Mouse (Mus musculus): ENCODE results near the gene Ldlrap1.

The Ldlrap1 gene

DNA sequence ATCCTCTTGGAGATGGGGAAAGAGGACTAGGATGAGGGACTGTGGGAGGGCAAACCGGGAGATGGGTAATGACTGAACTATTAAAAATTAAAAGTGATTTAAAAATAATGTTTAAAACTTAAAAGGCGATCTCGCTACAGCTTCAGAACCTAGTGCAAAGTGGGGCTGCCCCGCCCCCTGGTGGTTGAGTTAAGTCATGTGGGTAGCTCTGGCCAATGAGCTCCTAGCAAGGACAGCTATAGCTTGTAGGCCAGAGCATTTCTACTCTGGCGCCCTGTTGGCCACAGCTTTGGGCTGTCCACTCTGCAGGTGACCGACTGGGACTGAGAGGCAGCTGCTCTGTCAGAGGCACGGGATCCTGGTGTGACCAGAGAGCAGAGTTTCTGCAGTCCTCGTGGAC lies 53.9 kb downstream of the Ldlrap1 start:
- peak; percentile 76 to 86 for DNase-seq (ENCODE audit: low spot score in 2 of 2)

DNA sequence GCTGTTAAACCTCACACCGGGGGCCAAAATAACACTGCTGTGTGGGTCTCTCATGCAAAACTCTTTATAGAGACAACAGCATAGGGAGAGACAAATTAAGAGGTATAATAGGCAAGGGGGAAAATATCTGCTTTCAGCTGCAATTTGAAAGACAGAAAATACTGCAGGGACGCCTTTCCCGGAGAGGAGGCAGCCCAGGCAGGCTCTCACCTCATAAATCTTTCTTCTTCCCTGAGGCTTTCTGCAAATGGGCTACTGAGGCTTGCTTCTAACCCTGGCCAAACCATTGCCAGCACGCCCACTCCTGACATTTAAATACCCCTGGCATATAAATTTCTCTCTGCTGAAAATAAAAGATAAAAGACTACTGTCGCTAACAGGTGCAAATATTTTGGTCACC lies 62.5 kb downstream of the Ldlrap1 start:
- no peak for DNase-seq (ENCODE audit: low spot score in 2 of 2)

- DNase-seq (ENCODE audit: low spot score in 2 of 2): no peak
Measured at GRCm38 (mm10) chr4:134704590-134704989, 63.2 kb downstream of the Ldlrap1 start.

GRCm38 (mm10) chr4:134703835-134704546 lies 63.8 kb downstream of the Ldlrap1 start, which contains the start of gene Man1c1:
Gene Man1c1 (minus strand): TSS chr4:134704290.
- peak; percentile 99 for DNase-seq (ENCODE audit: low spot score in 2 of 2)

DNA sequence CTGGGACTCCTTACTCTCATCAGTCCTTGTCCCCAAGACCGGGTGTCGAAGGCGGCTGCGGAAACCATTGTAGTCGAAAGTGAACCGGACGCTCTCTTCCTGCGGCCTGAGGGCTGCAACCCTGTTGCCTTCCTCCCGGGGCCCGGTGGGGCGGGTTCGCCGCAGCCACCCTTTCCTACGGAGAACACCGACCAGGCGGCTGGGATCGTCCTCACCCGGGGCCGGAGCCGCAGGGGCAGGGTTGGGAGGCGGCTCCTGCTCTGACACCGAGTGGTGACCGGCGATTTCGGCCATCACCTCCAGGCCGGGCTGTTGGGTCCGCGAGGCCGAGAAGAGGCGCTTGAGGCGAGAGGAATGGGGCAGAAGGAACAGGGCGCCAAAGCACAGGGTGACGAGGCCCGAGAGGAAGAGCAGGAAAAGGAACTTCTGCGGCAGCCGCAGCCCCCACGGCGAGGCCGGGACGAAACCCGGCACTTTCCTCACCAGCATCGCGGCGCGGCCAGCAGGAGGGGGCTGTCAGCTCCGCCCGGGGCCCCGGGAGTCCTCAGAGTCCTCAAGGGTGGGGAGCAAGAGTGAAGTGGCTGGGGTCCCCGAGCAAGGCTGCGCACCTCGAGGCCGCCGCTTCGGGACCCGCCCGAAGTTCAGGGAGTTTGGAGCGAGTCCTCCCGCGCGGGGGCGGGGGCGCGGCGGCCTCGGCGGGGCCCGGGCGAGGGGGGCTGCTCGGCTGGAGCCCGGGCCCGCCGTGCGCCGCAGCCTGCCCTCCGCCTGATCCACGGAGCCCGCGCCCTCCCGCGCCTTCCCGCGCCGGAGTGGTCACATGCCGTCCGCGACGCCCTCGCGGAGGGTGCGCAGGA lies 64.6 kb downstream of the Ldlrap1 start:
- DNase-seq (ENCODE audit: low spot score in 2 of 2): peak in 1 of 2 experiments; percentile 44

GRCm38 (mm10) chr4:134701934-134702333 lies 65.9 kb downstream of the Ldlrap1 start:
- peak; percentile 60 to 73 for DNase-seq (ENCODE audit: low spot score in 2 of 2)

DNA sequence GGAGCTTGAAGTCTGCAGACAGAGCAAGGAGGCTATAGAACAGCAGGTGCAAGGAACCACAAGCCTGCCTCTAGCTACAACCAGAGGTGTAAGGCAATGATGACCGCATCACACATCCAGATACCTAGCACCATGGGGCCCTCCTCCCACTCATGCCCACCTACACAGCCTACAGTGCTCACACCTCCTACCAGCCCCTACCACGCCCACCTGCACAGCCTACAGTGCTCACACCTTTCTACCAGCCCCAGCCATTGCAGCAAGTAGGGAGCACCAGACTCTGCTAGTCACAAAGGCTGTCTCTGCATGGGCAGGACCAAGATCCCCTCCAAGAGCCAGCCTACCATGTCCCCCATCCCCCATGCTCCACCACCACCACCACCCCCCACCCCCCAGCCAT lies 66.9 kb downstream of the Ldlrap1 start:
- DNase-seq (ENCODE audit: low spot score in 2 of 2): no peak

DNA sequence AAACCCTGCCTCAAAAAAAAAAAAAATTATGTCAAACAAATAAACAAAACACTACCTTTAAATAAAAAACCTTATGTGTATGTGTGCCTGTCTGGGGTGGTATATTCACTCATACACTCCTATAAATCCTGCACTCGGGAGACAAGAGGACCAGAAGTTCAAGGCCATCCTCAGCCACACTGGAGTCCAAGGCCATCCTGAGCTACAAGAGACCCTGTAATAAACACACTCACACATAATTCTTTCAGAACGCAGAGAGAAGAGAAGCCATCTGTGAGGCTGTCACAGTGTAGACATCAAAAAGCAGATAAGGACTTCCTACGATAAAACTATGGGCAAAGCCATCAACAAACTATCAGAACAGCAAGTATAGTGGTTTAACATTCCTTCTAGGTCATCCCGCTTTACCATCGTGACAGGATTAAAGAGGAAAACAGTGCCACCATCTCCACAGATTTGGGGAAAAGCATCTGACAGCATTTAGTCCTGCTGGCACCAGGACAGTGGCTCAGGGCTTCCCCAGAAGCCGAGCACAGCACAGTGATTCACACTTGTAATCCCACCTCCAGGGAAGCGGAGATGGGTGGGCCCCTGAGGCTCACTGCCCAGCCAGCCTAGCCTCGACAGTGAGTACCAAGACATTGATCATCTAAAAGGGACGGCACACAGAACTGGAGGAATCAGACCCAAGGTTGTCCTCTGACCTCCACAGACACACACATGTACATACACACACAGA lies 74.5 kb downstream of the Ldlrap1 start:
- DNase-seq (ENCODE audit: low spot score in 2 of 2): no peak

DNA sequence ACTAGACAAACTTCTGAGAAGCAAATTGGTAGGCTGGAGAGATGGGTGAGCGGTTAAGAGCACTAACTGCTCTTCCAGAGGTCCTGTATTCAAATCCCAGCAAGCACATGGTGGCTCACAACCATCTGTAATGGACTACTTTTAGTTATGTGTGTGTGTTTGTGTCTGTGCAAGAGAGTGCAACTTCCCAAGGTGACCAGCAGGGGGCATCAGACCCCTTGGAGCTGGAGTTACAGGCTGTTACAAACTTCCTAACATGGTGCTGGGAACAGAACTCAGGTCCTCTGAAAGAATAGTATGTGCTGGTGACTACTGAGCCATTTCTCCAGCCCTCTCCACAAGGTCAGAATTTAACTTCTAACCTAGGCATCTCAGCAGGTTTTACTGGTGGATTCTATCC lies 75.4 kb downstream of the Ldlrap1 start:
- DNase-seq (ENCODE audit: low spot score in 2 of 2): no peak

Measured in urinary bladder, postnatal 4 days (tissue).